Mouse (Mus musculus) T-helper 17 cell (primary cell): Measurements from ENCODE around the gene Pard3b.

Source experiments
- in situ Hi-C, 2 experiments: fragments of 300-600 bp; cut with MboI, MseI; formaldehyde crosslinking; loops; 1 replicate in 1 of 2; 2 replicates in 1 of 2; pipeline ENCODE4 v1.15.1; 2025; ENCODE audit warnings: high pct_unique_total_duplicates in 2 of 2

The Pard3b gene

GRCm38 (mm10) chr1:61638347-61639111 lies at the start of gene Pard3b:
Gene Pard3b (plus strand): TSS chr1:61638824.
- in situ Hi-C loops = no loop called here

- in situ Hi-C loops = no loop called here
These were observed 22.4 kb upstream of the Pard3b start for GRCm38 (mm10) chr1:61616176-61616575.

GRCm38 (mm10) chr1:61620651-61621050 lies 18.0 kb upstream of the Pard3b start:
- in situ Hi-C loops = no loop called here

DNA sequence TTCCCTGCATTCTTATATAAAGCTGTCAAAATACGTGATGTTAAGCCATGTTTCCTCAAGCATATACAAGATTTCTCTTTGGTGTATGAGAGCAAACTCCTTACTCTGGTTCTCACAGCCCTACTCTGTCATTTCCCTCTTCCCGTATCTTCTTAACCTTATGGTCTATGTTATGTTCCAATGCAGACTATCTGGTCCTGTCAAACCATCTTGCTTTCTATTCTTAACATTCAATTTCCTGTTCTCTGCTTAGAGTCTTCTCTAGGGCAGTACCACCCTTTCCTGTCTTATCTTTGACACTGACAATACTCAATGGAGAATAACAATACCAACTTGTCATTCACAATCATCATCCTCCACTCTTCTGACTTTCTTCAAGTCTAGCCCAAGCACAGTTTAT lies 8.8 kb upstream of the Pard3b start:
- in situ Hi-C loops = no loop called here

- in situ Hi-C loops = no loop called here
These were observed 780 bp downstream of the Pard3b start for GRCm38 (mm10) chr1:61639114-61640093.

DNA sequence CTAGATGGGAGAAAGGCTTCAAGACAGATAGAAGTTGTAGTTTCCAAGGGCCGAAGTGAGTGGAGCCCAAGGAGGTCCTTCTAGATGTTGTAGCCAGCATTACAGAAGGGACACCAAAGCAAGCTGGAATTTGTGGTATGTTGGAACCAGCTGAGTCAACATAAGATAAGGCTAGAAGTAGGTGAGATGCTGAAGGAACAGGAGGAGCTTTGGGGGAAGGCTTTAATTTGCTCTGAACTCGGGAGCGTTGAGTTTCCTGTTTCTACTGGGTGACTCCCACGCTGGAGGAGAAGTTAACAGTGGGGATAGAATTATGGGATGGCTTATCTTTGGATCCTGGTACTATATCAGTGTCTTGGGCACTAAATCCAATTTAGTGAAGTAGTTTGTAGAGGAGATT lies 3.3 kb downstream of the Pard3b start:
- in situ Hi-C loops = no loop called here

DNA sequence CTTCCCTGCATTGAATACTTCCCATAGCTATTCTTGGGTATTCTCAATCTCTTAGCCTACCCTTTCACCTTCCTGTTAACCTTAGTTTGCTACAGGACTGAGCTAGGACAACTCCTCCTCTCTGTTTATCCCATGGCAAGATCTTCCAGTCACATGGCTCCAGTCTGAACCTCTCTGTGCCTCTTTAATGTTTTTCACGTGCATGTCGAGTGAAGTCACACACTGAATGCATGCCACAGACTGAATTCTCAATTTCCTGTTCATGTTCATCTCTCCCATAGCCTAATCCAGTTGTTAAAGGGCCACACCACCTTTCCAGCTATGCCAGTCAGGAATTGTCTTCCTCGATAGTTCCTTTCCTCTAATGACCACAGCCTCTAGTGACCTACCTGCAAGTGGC lies 6.4 kb downstream of the Pard3b start:
- in situ Hi-C loops = no loop called here

GRCm38 (mm10) chr1:61649964-61650363 lies 11.3 kb downstream of the Pard3b start:
- in situ Hi-C loops = no loop called here

DNA sequence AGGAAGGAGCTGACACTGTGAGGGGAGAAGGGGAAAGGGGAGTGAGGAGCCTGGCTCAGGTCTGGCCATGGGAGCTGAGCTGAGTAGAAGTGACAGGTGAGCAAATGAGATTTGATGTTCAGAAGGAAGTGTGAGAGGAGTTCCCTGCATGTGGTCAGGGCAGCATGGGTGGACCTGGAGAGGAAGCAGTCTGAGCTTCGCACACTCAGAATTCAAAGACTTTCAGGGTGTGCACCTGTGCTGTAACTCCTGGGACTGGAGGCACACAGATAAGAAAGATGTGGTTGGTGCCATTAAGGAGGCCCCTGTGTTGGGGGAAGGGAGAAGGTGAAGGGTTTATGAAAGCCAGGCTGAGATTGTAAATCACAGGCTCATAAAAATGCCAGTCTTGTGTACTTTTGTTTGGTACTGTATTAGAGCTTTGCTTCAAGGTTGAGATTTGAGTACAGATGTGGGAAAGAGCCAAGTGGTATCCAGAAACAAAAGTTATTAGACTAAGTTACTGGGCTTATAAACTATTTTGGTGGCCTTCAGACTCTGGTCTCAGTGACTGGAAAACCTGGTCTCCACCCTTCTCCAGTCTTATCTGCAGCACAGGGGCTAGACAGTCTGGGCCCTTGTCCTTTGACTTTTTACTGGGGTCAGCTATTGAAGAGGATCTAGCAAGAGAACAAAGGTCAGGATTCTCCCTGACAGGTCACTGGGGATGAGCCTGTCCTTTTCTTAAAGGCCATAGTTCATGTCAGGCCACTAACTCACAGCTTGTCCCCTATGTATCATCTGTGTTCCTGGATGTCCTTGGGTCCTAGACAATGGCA lies 13.0 kb downstream of the Pard3b start:
- in situ Hi-C loops = no loop called here

DNA sequence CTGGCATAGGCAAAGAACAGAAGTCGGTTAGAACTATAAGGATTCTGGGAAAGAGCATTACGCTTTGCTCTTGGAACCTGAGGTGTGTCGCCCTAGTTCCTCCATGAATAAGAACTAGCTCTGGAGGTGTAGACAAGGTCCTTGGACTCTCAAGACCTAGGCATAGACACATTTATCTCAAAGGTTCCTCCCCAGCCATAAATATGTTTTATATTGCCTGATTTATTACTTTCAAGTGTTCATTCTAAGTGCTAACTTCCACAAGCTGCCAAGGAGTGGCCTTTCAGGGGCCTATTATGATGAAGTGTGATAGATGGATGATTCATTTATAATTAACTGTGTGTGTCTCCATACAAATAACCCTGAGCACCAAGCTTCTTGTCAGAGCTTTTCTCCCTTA lies 19.1 kb downstream of the Pard3b start:
- in situ Hi-C loops = no loop called here

DNA sequence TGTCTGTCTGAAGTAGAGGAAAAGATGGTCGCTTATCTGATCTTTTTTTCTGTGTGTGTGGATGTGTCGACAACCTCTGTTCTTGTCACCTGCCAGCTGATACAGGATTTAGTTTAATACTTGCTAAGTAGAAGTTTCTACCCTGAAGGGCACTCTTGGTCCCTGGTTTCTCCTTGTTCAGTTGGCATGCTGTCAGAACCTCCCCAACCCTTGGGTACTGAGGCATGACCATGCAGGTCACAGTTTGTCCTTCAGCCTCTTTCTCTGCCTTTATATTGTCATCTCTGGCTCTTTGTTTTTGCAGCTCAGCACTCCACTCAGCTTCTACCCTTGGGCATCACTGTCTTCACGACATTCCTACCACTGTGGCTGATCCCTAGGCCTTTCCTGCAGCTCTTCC lies 21.3 kb downstream of the Pard3b start:
- in situ Hi-C loops = no loop called here

GRCm38 (mm10) chr1:61685221-61685814 lies 46.7 kb downstream of the Pard3b start:
- in situ Hi-C loops = no loop called here

DNA sequence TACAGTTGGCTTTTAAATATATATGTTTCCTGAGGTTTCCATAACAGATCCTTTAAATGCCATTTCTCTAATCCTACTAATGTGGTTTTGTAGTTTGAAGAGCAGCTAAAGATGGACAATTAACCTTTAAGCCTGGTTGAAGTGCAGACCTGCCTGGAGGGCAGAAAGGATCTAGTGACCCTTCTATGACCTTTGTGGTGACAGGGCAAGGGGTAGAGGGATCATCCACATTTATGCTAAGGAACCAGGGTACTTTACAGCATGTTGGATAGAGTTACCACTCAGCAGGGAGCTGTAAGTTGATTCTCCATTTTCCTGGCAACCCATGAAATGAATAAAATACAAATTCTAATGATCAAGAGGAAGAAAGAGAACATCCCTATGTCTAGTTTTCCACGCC lies 47.3 kb downstream of the Pard3b start:
- in situ Hi-C loops = no loop called here

DNA sequence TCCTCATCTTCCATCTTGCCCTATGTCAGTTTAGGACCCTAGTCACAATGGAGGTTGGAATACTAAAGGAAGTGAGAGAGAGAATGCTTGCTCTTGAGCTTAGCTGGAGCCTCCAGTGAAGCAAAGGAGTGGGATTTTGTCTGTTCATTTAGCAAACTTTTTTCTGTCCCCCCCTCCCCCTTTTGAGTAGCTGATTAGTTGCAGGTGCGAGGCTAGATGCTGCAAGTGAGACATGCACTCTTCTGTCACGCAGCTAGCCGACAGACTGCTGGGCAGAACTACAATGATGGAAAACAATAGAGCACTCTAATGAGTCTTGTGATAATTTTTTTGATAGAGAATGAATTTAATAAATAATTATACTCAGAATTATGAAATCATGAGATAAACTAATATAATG lies 49.7 kb downstream of the Pard3b start:
- in situ Hi-C loops = no loop called here

DNA sequence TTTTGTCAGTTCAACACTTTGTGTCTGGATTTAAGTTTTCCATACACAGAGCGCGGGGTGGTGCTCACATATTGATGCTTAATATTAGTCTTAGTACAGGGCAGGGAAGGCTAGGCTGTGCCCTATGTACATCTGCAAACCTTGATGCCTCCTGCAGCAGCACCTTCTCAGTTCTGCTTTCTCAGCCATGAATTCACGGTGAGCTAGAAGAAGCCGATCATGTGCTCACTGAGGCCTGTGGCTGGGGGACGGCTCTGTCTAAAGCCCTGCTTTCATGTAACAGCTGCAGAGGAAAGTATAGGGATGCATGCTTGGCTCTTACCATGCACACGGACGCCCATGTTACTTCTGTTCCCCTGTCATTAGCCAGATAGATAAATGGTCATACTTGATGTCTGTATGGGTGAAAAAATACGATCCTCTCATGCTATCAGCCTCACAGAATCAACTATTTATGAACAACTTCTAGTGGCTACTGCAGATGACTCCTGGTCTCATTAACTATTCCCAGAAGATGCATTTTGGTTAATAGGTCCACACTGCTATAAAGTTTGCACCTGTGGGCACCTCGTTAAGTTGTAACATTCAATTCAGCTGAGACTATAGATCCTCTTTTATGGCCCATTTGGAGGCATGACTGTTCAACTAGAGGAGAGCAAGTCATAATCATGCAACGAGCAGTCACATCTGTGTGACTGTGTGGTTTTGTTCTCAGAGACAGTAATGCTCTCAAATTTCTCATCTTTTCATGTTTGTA lies 60.0 kb downstream of the Pard3b start:
- in situ Hi-C loops = no loop called here

GRCm38 (mm10) chr1:61709812-61710211 lies 71.2 kb downstream of the Pard3b start:
- in situ Hi-C loops = loop anchor here in 1 of 2 experiments (10.0 kb wide), 1 partner anchor 795 kb away; no protein-coding TSS in a partner anchor

- in situ Hi-C loops = loop anchor here in 1 of 2 experiments (10.0 kb wide), 1 partner anchor 793 kb away; no protein-coding TSS in a partner anchor
These were observed 72.9 kb downstream of the Pard3b start for GRCm38 (mm10) chr1:61711523-61711922.

- in situ Hi-C loops = no loop called here
These were observed 91.0 kb downstream of the Pard3b start for GRCm38 (mm10) chr1:61729654-61730053.

DNA sequence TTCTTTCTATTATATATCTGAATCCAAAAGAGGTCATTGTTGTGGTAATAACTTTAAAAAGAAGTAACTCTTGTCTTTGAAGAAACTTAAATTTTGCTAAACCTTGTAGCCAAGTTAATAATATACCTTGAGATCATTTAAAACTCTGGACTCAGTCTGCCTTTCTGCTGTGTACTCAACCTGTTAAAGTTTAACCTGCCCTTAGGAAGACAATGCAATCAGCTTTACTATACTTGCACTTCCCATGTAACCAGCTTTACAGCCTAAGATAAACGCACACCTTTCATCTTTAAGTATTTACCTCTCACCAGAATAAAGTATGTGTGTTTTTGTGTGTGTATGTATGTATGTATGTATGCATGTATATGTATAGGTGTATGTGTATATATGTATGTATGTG lies 97.9 kb downstream of the Pard3b start:
- in situ Hi-C loops = no loop called here

- in situ Hi-C loops = no loop called here
These were observed 104.2 kb downstream of the Pard3b start for GRCm38 (mm10) chr1:61742831-61743230.
